Mouse (Mus musculus): Measurements from ENCODE around the gene Gckr. TPM values are rescaled to one million over a fixed set of nuclear protein-coding genes. Genes with fewer than 3 reads are reported as not detected.
"Not testable (repeated sequence)": the region's sequence is repeated elsewhere in the genome, so short reads cannot be mapped to it uniquely, and the experiment has no call there.

Gene Gckr
- total and polyA plus RNA-seq, 2 experiments = 113 to 282 TPM

GRCm38 (mm10) chr5:31324085-31324484 lies 26.8 kb downstream of the Gckr start:
- no peak for DNase-seq (ENCODE audit: extremely low read depth, low read depth, low spot score)
- H3K36me3 ChIP-seq (ENCODE audit: control insufficient read depth, insufficient read depth, low read length) = peaks cover 35% of the 10 kb centered on the region; the same call in 1 of the 2 replicates
- TF ChIP-seq POLR2A (IDR thresholded peaks at IDR 0.05; ENCODE audit: extremely low read depth, insufficient read depth, low read length) (no peak), CTCF (IDR thresholded peaks at IDR 0.05; ENCODE audit: low read depth, low read length) (no peak)
- H3K4me3 ChIP-seq (ENCODE audit: insufficient read depth, low read depth, low read length) = no peak overlapping the region
- no peaks in the 10 kb centered on the region for H3K27me3 ChIP-seq (ENCODE audit: control insufficient read depth, insufficient read depth, low read length)
- no peaks in the 10 kb centered on the region; the same call in 1 of the 2 replicates for H3K4me1 ChIP-seq (ENCODE audit: control insufficient read depth, insufficient read depth, low read length)
- 77% methylated on average over 3 of the region's 3 CpGs for WGBS
- H3K27ac ChIP-seq (replicated peaks; ENCODE audit: insufficient read depth, low read depth, low read length) = no peak overlapping the region
- H3K79me2 ChIP-seq (ENCODE audit: control insufficient read depth, insufficient read depth, low read length) = no peaks in the 10 kb centered on the region
- no peak overlapping the region for H3K9ac ChIP-seq (ENCODE audit: low read depth, low read length)

- Histone ChIP-seq H3K4me1 (ENCODE audit: control insufficient read depth, insufficient read depth, low read length) (no peaks in the 10 kb centered on the region), H3K36me3 (ENCODE audit: control insufficient read depth, insufficient read depth, low read length) (peaks cover 30% of the 10 kb centered on the region; the same call in 1 of the 2 replicates), H3K79me2 (ENCODE audit: control insufficient read depth, insufficient read depth, low read length) (no peaks in the 10 kb centered on the region), H3K27me3 (ENCODE audit: control insufficient read depth, insufficient read depth, low read length) (no peaks in the 10 kb centered on the region), H3K4me3 (ENCODE audit: insufficient read depth, low read depth, low read length) (no peak overlapping the region), H3K27ac (replicated peaks; ENCODE audit: insufficient read depth, low read depth, low read length) (no peak overlapping the region), H3K9ac (ENCODE audit: low read depth, low read length) (no peak overlapping the region)
- 52% methylated on average over 5 of the region's 5 CpGs for WGBS
- DNase-seq (ENCODE audit: extremely low read depth, low read depth, low spot score) = no peak
- TF ChIP-seq POLR2A (IDR thresholded peaks at IDR 0.05; ENCODE audit: extremely low read depth, insufficient read depth, low read length) = no peak
- peak; percentile 19; the same call in 1 of the 2 replicates for TF ChIP-seq CTCF (IDR thresholded peaks at IDR 0.05; ENCODE audit: low read depth, low read length)
These were observed 29.6 kb downstream of the Gckr start for GRCm38 (mm10) chr5:31326850-31327249.

- 31% methylated on average over 7 of the region's 7 CpGs for WGBS
- Histone ChIP-seq H3K4me1 (ENCODE audit: control insufficient read depth, insufficient read depth, low read length) (no peaks in the 10 kb centered on the region), H3K27ac (replicated peaks; ENCODE audit: insufficient read depth, low read depth, low read length) (no peak overlapping the region), H3K27me3 (ENCODE audit: control insufficient read depth, insufficient read depth, low read length) (no peaks in the 10 kb centered on the region), H3K36me3 (ENCODE audit: control insufficient read depth, insufficient read depth, low read length) (peaks cover 24% of the 10 kb centered on the region; the same call in 1 of the 2 replicates), H3K4me3 (ENCODE audit: insufficient read depth, low read depth, low read length) (no peak overlapping the region), H3K9ac (ENCODE audit: low read depth, low read length) (no peak overlapping the region), H3K79me2 (ENCODE audit: control insufficient read depth, insufficient read depth, low read length) (no peaks in the 10 kb centered on the region)
- DNase-seq (ENCODE audit: extremely low read depth, low read depth, low spot score) = peak; percentile 53
- TF ChIP-seq CTCF (IDR thresholded peaks at IDR 0.05; ENCODE audit: low read depth, low read length) (peak; percentile 76), POLR2A (IDR thresholded peaks at IDR 0.05; ENCODE audit: extremely low read depth, insufficient read depth, low read length) (no peak)
These were observed 31.0 kb downstream of the Gckr start for GRCm38 (mm10) chr5:31328255-31328654.

GRCm38 (mm10) chr5:31357586-31357985 lies 60.3 kb downstream of the Gckr start:
- DNase-seq (ENCODE audit: extremely low read depth, low read depth, low spot score); H3K4me3 ChIP-seq (ENCODE audit: insufficient read depth, low read depth, low read length); H3K27me3 ChIP-seq (ENCODE audit: control insufficient read depth, insufficient read depth, low read length); H3K9ac ChIP-seq (ENCODE audit: low read depth, low read length); H3K79me2 ChIP-seq (ENCODE audit: control insufficient read depth, insufficient read depth, low read length); H3K27ac ChIP-seq (replicated peaks; ENCODE audit: insufficient read depth, low read depth, low read length); H3K36me3 ChIP-seq (ENCODE audit: control insufficient read depth, insufficient read depth, low read length); H3K4me1 ChIP-seq (ENCODE audit: control insufficient read depth, insufficient read depth, low read length): not testable (repeated sequence)
- WGBS = 73% methylated on average over 16 of the region's 16 CpGs

GRCm38 (mm10) chr5:31360955-31361354 lies 63.7 kb downstream of the Gckr start:
- no peaks in the 10 kb centered on the region for H3K36me3 ChIP-seq (ENCODE audit: control insufficient read depth, insufficient read depth, low read length)
- H3K9ac ChIP-seq (ENCODE audit: low read depth, low read length) = no peak overlapping the region
- no peak for TF ChIP-seq POLR2A (IDR thresholded peaks at IDR 0.05; ENCODE audit: extremely low read depth, insufficient read depth, low read length)
- peak; percentile 73 for TF ChIP-seq CTCF (IDR thresholded peaks at IDR 0.05; ENCODE audit: low read depth, low read length)
- no peak overlapping the region for H3K27ac ChIP-seq (replicated peaks; ENCODE audit: insufficient read depth, low read depth, low read length)
- H3K4me3 ChIP-seq (ENCODE audit: insufficient read depth, low read depth, low read length) = no peak overlapping the region
- H3K27me3 ChIP-seq (ENCODE audit: control insufficient read depth, insufficient read depth, low read length) = no peaks in the 10 kb centered on the region
- 74% methylated on average over 6 of the region's 6 CpGs for WGBS
- H3K4me1 ChIP-seq (ENCODE audit: control insufficient read depth, insufficient read depth, low read length) = no peaks in the 10 kb centered on the region
- peak; percentile 6 for DNase-seq (ENCODE audit: extremely low read depth, low read depth, low spot score)
- no peaks in the 10 kb centered on the region for H3K79me2 ChIP-seq (ENCODE audit: control insufficient read depth, insufficient read depth, low read length)

Other genes with a start within 250 kb of the Gckr start
- gene Atraid, start 249.1 kb upstream of the Gckr start, total RNA-seq (2014; rRNA removed) = 172 and 185 TPM in 2 replicates
- gene Atraid, start 249.1 kb upstream of the Gckr start, polyA plus RNA-seq (2012; rRNA removed) = 160 TPM in 2 replicates
- 6.1 and 6.7 TPM in 2 replicates for gene Slc5a6, start 248.5 kb upstream of the Gckr start, total RNA-seq (2014; rRNA removed)
- 15.5 and 16.2 TPM in 2 replicates for gene Slc5a6, start 248.5 kb upstream of the Gckr start, polyA plus RNA-seq (2012; rRNA removed)
- gene Cad, start 242.7 kb upstream of the Gckr start, total RNA-seq (2014; rRNA removed) = 10.7 and 11.8 TPM in 2 replicates
- gene Cad, start 242.7 kb upstream of the Gckr start, polyA plus RNA-seq (2012; rRNA removed) = 8.4 and 12.7 TPM in 2 replicates
- gene Dnajc5g, start 191.2 kb upstream of the Gckr start, total RNA-seq (2014; rRNA removed) = not detected in 2 replicates
- gene Dnajc5g, start 191.2 kb upstream of the Gckr start, polyA plus RNA-seq (2012; rRNA removed) = not detected in 2 replicates
- 0.37 and 0.60 TPM in 2 replicates for gene Slc30a3, start 189.2 kb upstream of the Gckr start, total RNA-seq (2014; rRNA removed)
- 0.37 and 0.97 TPM in 2 replicates for gene Slc30a3, start 189.2 kb upstream of the Gckr start, polyA plus RNA-seq (2012; rRNA removed)
- 0.28 TPM in 1 of 2 replicates, not detected in the other for gene Trim54, start 180.7 kb upstream of the Gckr start, total RNA-seq (2014; rRNA removed)
- gene Trim54, start 180.7 kb upstream of the Gckr start, polyA plus RNA-seq (2012; rRNA removed) = not detected in 2 replicates
- gene Ucn, start 158.6 kb upstream of the Gckr start, total RNA-seq (2014; rRNA removed) = not detected in 2 replicates
- gene Ucn, start 158.6 kb upstream of the Gckr start, polyA plus RNA-seq (2012; rRNA removed) = not detected in 2 replicates
- 49.0 and 58.8 TPM in 2 replicates for gene Mpv17, start 143.2 kb upstream of the Gckr start, total RNA-seq (2014; rRNA removed)
- gene Mpv17, start 143.2 kb upstream of the Gckr start, polyA plus RNA-seq (2012; rRNA removed) = 88.8 and 92.3 TPM in 2 replicates
- gene Gm29609, start 117.5 kb upstream of the Gckr start, total RNA-seq (2014; rRNA removed) = 1.0 and 2.6 TPM in 2 replicates
- gene Gm29609, start 117.5 kb upstream of the Gckr start, polyA plus RNA-seq (2012; rRNA removed) = 2.3 and 2.8 TPM in 2 replicates
- gene Gtf3c2, start 117.3 kb upstream of the Gckr start, total RNA-seq (2014; rRNA removed) = 10.9 and 17.5 TPM in 2 replicates
- gene Gtf3c2, start 117.3 kb upstream of the Gckr start, polyA plus RNA-seq (2012; rRNA removed) = 21.0 and 33.0 TPM in 2 replicates
- gene Snx17, start 104.2 kb upstream of the Gckr start, total RNA-seq (2014; rRNA removed) = 13.3 and 13.7 TPM in 2 replicates
- gene Snx17, start 104.2 kb upstream of the Gckr start, polyA plus RNA-seq (2012; rRNA removed) = 19.1 and 22.5 TPM in 2 replicates
- 18.5 and 18.7 TPM in 2 replicates for gene Eif2b4, start 104.0 kb upstream of the Gckr start, total RNA-seq (2014; rRNA removed)
- 47.2 and 51.0 TPM in 2 replicates for gene Eif2b4, start 104.0 kb upstream of the Gckr start, polyA plus RNA-seq (2012; rRNA removed)
- 3.1 and 4.2 TPM in 2 replicates for gene Zfp513, start 95.1 kb upstream of the Gckr start, total RNA-seq (2014; rRNA removed)
- gene Zfp513, start 95.1 kb upstream of the Gckr start, polyA plus RNA-seq (2012; rRNA removed) = 17.6 and 27.6 TPM in 2 replicates
- 19.7 and 23.5 TPM in 2 replicates for gene Ppm1g, start 76.8 kb upstream of the Gckr start, total RNA-seq (2014; rRNA removed)
- gene Ppm1g, start 76.8 kb upstream of the Gckr start, polyA plus RNA-seq (2012; rRNA removed) = 31.6 and 32.3 TPM in 2 replicates
- gene Nrbp1, start 56.6 kb upstream of the Gckr start, total RNA-seq (2014; rRNA removed) = 43.8 and 51.5 TPM in 2 replicates
- gene Nrbp1, start 56.6 kb upstream of the Gckr start, polyA plus RNA-seq (2012; rRNA removed) = 97.8 and 112 TPM in 2 replicates
- not detected in 2 replicates for gene Gm9970, start 56.2 kb upstream of the Gckr start, total RNA-seq (2014; rRNA removed)
- not detected in 2 replicates for gene Gm9970, start 56.2 kb upstream of the Gckr start, polyA plus RNA-seq (2012; rRNA removed)
- gene Krtcap3, start 45.8 kb upstream of the Gckr start, total RNA-seq (2014; rRNA removed) = 1.7 and 2.1 TPM in 2 replicates
- gene Krtcap3, start 45.8 kb upstream of the Gckr start, polyA plus RNA-seq (2012; rRNA removed) = 4.3 and 8.3 TPM in 2 replicates
- gene Ift172, start 6.3 kb upstream of the Gckr start, total RNA-seq (2014; rRNA removed) = 17.8 and 20.1 TPM in 2 replicates
- gene Ift172, start 6.3 kb upstream of the Gckr start, polyA plus RNA-seq (2012; rRNA removed) = 11.0 and 11.7 TPM in 2 replicates
- 30.6 and 34.8 TPM in 2 replicates for gene Fndc4, start 1.4 kb upstream of the Gckr start, total RNA-seq (2014; rRNA removed)
- 90.7 and 97.7 TPM in 2 replicates for gene Fndc4, start 1.4 kb upstream of the Gckr start, polyA plus RNA-seq (2012; rRNA removed)
- 8.1 and 9.0 TPM in 2 replicates for gene Zfp512, start 155.0 kb downstream of the Gckr start, total RNA-seq (2014; rRNA removed)
- 4.6 and 4.9 TPM in 2 replicates for gene Zfp512, start 155.0 kb downstream of the Gckr start, polyA plus RNA-seq (2012; rRNA removed)
- not detected in 2 replicates for gene 4930548H24Rik, start 188.3 kb downstream of the Gckr start, total RNA-seq (2014; rRNA removed)
- gene 4930548H24Rik, start 188.3 kb downstream of the Gckr start, polyA plus RNA-seq (2012; rRNA removed) = not detected in 2 replicates
- gene Gpn1, start 197.3 kb downstream of the Gckr start, total RNA-seq (2014; rRNA removed) = 8.5 and 9.5 TPM in 2 replicates
- 13.2 and 19.0 TPM in 2 replicates for gene Gpn1, start 197.3 kb downstream of the Gckr start, polyA plus RNA-seq (2012; rRNA removed)
- 12.6 and 13.2 TPM in 2 replicates for gene Slc4a1ap, start 229.6 kb downstream of the Gckr start, total RNA-seq (2014; rRNA removed)
- gene Slc4a1ap, start 229.6 kb downstream of the Gckr start, polyA plus RNA-seq (2012; rRNA removed) = 7.3 and 8.1 TPM in 2 replicates
- gene Supt7l, start 230.4 kb downstream of the Gckr start, total RNA-seq (2014; rRNA removed) = 6.8 and 7.9 TPM in 2 replicates
- gene Supt7l, start 230.4 kb downstream of the Gckr start, polyA plus RNA-seq (2012; rRNA removed) = 6.6 and 6.8 TPM in 2 replicates